Mouse (Mus musculus) erythroid progenitor cell, adult 5-6 weeks (primary cell): ENCODE data around the gene Birc6. TPM values are rescaled to one million over a fixed set of nuclear protein-coding genes. Genes with fewer than 3 reads are reported as not detected.

Source experiments
- ATAC-seq: replicated peaks from 2 replicates; pipeline ENCODE4 v1.8.0; 2016; ENCODE audit warnings: moderate number of reproducible peaks, mild to moderate bottlenecking, moderate TSS enrichment, inconsistent platforms; ENCODE audit not compliant: poor library complexity, low FRiP score, severe bottlenecking
- total RNA-seq, 2 experiments: library from RNA; stranded (forward) in 1 of 2; stranded (reverse) in 1 of 2; fragments of 150-400 nt in 1 of 2; fragments of 186-747, 209-891 nt in 1 of 2; gene quantifications; 2 replicates each; pipeline versions ENCODE4 v1.2.3 to v1.2.4; 2015 to 2017; ENCODE audit warnings: low replicate concordance in 2 of 2

Gene Birc6
- 135 and 175 TPM in 2 replicates for total RNA-seq (2015; ENCODE audit: low replicate concordance)
- 128 and 149 TPM in 2 replicates for total RNA-seq (2017; ENCODE audit: low replicate concordance)

- peak; percentile 90 for ATAC-seq
These were observed at the start of gene Birc6 for GRCm38 (mm10) chr17:74527729-74528607. Gene Birc6 (plus strand): TSS chr17:74528295.

- ATAC-seq: no peak
These were observed 47.6 kb upstream of the Birc6 start for GRCm38 (mm10) chr17:74480361-74481069.

GRCm38 (mm10) chr17:74489024-74489900 lies 38.8 kb upstream of the Birc6 start, which contains the start of gene Yipf4:
Gene Yipf4 (plus strand): TSS chr17:74489493.
- ATAC-seq: peak; percentile 99

GRCm38 (mm10) chr17:74489901-74490220 lies 38.2 kb upstream of the Birc6 start:
- ATAC-seq: no peak

GRCm38 (mm10) chr17:74491565-74491964 lies 36.5 kb upstream of the Birc6 start:
- ATAC-seq: peak; percentile 66

GRCm38 (mm10) chr17:74500204-74500603 lies 27.9 kb upstream of the Birc6 start:
- no peak for ATAC-seq

GRCm38 (mm10) chr17:74501085-74501484 lies 27.0 kb upstream of the Birc6 start:
- no peak for ATAC-seq

- no peak for ATAC-seq
These were observed 20.2 kb upstream of the Birc6 start for GRCm38 (mm10) chr17:74507934-74508333.

- no peak; the same call in 1 of the 2 replicates for ATAC-seq
These were observed 19.5 kb upstream of the Birc6 start for GRCm38 (mm10) chr17:74508600-74508999.

- ATAC-seq: no peak
These were observed 15.8 kb upstream of the Birc6 start for GRCm38 (mm10) chr17:74512308-74512707.

GRCm38 (mm10) chr17:74522797-74523723 lies 5.0 kb upstream of the Birc6 start:
- ATAC-seq: no peak

GRCm38 (mm10) chr17:74526117-74526516 lies 2.0 kb upstream of the Birc6 start:
- ATAC-seq: no peak

- ATAC-seq: no peak
These were observed 1.1 kb upstream of the Birc6 start for GRCm38 (mm10) chr17:74526806-74527653.

GRCm38 (mm10) chr17:74528648-74529532 lies 795 bp downstream of the Birc6 start:
- ATAC-seq: peak; percentile 55

GRCm38 (mm10) chr17:74529533-74529824 lies 1.4 kb downstream of the Birc6 start:
- no peak for ATAC-seq

- no peak for ATAC-seq
These were observed 6.9 kb downstream of the Birc6 start for GRCm38 (mm10) chr17:74534971-74535370.

- ATAC-seq: no peak
These were observed 9.4 kb downstream of the Birc6 start for GRCm38 (mm10) chr17:74537526-74537925.
